Mouse (Mus musculus): ENCODE data around the gene Nos1.

GRCm38 (mm10) chr5:117841651-117842347 lies 61.0 kb downstream of the Nos1 start:
- TF ChIP-seq GATA1 (IDR thresholded peaks at IDR 0.05; ENCODE audit: low read length) (no peak), TAL1 (IDR thresholded peaks at IDR 0.05; ENCODE audit: low read length) (no peak)

Data from erythroblast, embryonic 14.5 days (primary cell).